Mouse (Mus musculus): ENCODE measurements around the gene Egfr. TPM values are rescaled to one million over a fixed set of nuclear protein-coding genes. Genes with fewer than 3 reads are reported as not detected.

The Egfr gene
- polyA plus RNA-seq, 1 experiment = 47.8 TPM

GRCm38 (mm10) chr11:16776967-16777366, 25.0 kb downstream of the Egfr start:
- DNase-seq (ENCODE audit: low read depth) = no peak

GRCm38 (mm10) chr11:16781604-16782003, 29.6 kb downstream of the Egfr start:
- DNase-seq (ENCODE audit: low read depth) = no peak

- DNase-seq (ENCODE audit: low read depth) = no peak
Observed at GRCm38 (mm10) chr11:16783926-16784659, 32.1 kb downstream of the Egfr start.

GRCm38 (mm10) chr11:16792638-16793585, 40.9 kb downstream of the Egfr start:
- no peak for DNase-seq (ENCODE audit: low read depth)

- DNase-seq (ENCODE audit: low read depth) = no peak
Observed at GRCm38 (mm10) chr11:16795012-16795411, 43.0 kb downstream of the Egfr start.

GRCm38 (mm10) chr11:16795513-16795912, 43.5 kb downstream of the Egfr start:
- no peak for DNase-seq (ENCODE audit: low read depth)

GRCm38 (mm10) chr11:16797456-16797855, 45.5 kb downstream of the Egfr start:
- DNase-seq (ENCODE audit: low read depth) = no peak

GRCm38 (mm10) chr11:16798136-16798535, 46.1 kb downstream of the Egfr start:
- no peak for DNase-seq (ENCODE audit: low read depth)

- peak; percentile 73 for DNase-seq (ENCODE audit: low read depth)
Observed at GRCm38 (mm10) chr11:16800507-16800906, 48.5 kb downstream of the Egfr start.

- no peak for DNase-seq (ENCODE audit: low read depth)
Observed at GRCm38 (mm10) chr11:16802668-16803067, 50.7 kb downstream of the Egfr start.

GRCm38 (mm10) chr11:16804016-16804415, 52.0 kb downstream of the Egfr start:
- no peak for DNase-seq (ENCODE audit: low read depth)

GRCm38 (mm10) chr11:16805886-16806285, 53.9 kb downstream of the Egfr start:
- no peak for DNase-seq (ENCODE audit: low read depth)

GRCm38 (mm10) chr11:16809161-16809967, 57.4 kb downstream of the Egfr start:
- DNase-seq (ENCODE audit: low read depth) = no peak

- DNase-seq (ENCODE audit: low read depth) = no peak
Observed at GRCm38 (mm10) chr11:16810086-16810485, 58.1 kb downstream of the Egfr start.

GRCm38 (mm10) chr11:16813298-16813697, 61.3 kb downstream of the Egfr start:
- DNase-seq (ENCODE audit: low read depth) = no peak

GRCm38 (mm10) chr11:16816414-16816813, 64.4 kb downstream of the Egfr start:
- no peak for DNase-seq (ENCODE audit: low read depth)

- no peak for DNase-seq (ENCODE audit: low read depth)
Observed at GRCm38 (mm10) chr11:16817336-16818034, 65.5 kb downstream of the Egfr start.

GRCm38 (mm10) chr11:16819424-16819823, 67.4 kb downstream of the Egfr start:
- no peak for DNase-seq (ENCODE audit: low read depth)

- DNase-seq (ENCODE audit: low read depth) = no peak
Observed at GRCm38 (mm10) chr11:16820138-16820537, 68.1 kb downstream of the Egfr start.

GRCm38 (mm10) chr11:16821668-16822254, 69.8 kb downstream of the Egfr start:
- no peak for DNase-seq (ENCODE audit: low read depth)

Data from gonadal fat pad, adult 2 months (tissue).